Mouse (Mus musculus) neutrophil, adult 5-6 weeks (primary cell): ENCODE measurements around the gene Kcnj14. TPM values are rescaled to one million over a fixed set of nuclear protein-coding genes. Genes with fewer than 3 reads are reported as not detected.

ENCODE experiments used
- ATAC-seq: fragments of 151-379, 151-347 bp; 2 replicates; pipeline ENCODE4 v1.8.0; 2017; ENCODE audit warnings: mild to moderate bottlenecking, moderate TSS enrichment; ENCODE audit not compliant: insufficient number of reproducible peaks, poor library complexity, low FRiP score, severe bottlenecking; ENCODE audit errors: extremely low read depth
- total RNA-seq: library from RNA; stranded (forward); fragments of 200-1000 nt; gene quantifications from 2 replicates; pipeline ENCODE4 v1.2.3, GENCODE M21; 2017

The Kcnj14 gene
- total RNA-seq, 1 experiment from 2014 or later: 0.23 TPM

- no peak for ATAC-seq
Measured at GRCm38 (mm10) chr7:45833924-45834323, 9.3 kb upstream of the Kcnj14 start.

GRCm38 (mm10) chr7:45833148-45833790 is 8.7 kb upstream of the Kcnj14 start:
- no peak for ATAC-seq

GRCm38 (mm10) chr7:45832428-45832827 is 7.8 kb upstream of the Kcnj14 start:
- ATAC-seq: no peak

GRCm38 (mm10) chr7:45831128-45831525 is 6.5 kb upstream of the Kcnj14 start:
- ATAC-seq: no peak

GRCm38 (mm10) chr7:45830427-45831127 is 6.0 kb upstream of the Kcnj14 start, which contains the start of gene Grwd1:
TSS of gene Grwd1 (minus strand) at chr7:45830944.
- peak; percentile 90 for ATAC-seq

GRCm38 (mm10) chr7:45826631-45827030 is 2.0 kb upstream of the Kcnj14 start:
- no peak for ATAC-seq

GRCm38 (mm10) chr7:45820913-45821312 is 3.7 kb downstream of the Kcnj14 start:
- ATAC-seq: no peak

- ATAC-seq: no peak
Measured at GRCm38 (mm10) chr7:45819843-45820242, 4.7 kb downstream of the Kcnj14 start.

- no peak for ATAC-seq
Measured at GRCm38 (mm10) chr7:45815984-45816351, 8.6 kb downstream of the Kcnj14 start.

- no peak for ATAC-seq
Measured at GRCm38 (mm10) chr7:45815323-45815983, 9.1 kb downstream of the Kcnj14 start.

GRCm38 (mm10) chr7:45814841-45815240 is 9.7 kb downstream of the Kcnj14 start:
- no peak for ATAC-seq

GRCm38 (mm10) chr7:45813787-45814779 is 10.5 kb downstream of the Kcnj14 start, which contains the start of gene Cyth2:
TSS of gene Cyth2 (minus strand) at chr7:45814581.
- ATAC-seq: peak; percentile 94

- no peak for ATAC-seq
Measured at GRCm38 (mm10) chr7:45812921-45813320, 11.7 kb downstream of the Kcnj14 start.

- no peak for ATAC-seq
Measured at GRCm38 (mm10) chr7:45809276-45810075, 15.1 kb downstream of the Kcnj14 start.

- ATAC-seq: no peak
Measured at GRCm38 (mm10) chr7:45808471-45808870, 16.1 kb downstream of the Kcnj14 start.

- no peak for ATAC-seq
Measured at GRCm38 (mm10) chr7:45805941-45806340, 18.6 kb downstream of the Kcnj14 start.

- ATAC-seq: no peak
Measured at GRCm38 (mm10) chr7:45802551-45802950, 22.0 kb downstream of the Kcnj14 start.

GRCm38 (mm10) chr7:45801348-45801747 is 23.2 kb downstream of the Kcnj14 start:
- ATAC-seq: peak; percentile 81
